Mouse (Mus musculus) lung, postnatal 10 days (tissue): ENCODE data around the gene Plcb4.

Experiments
- DNase-seq: peaks from one replicate; pipeline ENCODE4 v3.0.0; 2021

Gene Plcb4

DNA sequence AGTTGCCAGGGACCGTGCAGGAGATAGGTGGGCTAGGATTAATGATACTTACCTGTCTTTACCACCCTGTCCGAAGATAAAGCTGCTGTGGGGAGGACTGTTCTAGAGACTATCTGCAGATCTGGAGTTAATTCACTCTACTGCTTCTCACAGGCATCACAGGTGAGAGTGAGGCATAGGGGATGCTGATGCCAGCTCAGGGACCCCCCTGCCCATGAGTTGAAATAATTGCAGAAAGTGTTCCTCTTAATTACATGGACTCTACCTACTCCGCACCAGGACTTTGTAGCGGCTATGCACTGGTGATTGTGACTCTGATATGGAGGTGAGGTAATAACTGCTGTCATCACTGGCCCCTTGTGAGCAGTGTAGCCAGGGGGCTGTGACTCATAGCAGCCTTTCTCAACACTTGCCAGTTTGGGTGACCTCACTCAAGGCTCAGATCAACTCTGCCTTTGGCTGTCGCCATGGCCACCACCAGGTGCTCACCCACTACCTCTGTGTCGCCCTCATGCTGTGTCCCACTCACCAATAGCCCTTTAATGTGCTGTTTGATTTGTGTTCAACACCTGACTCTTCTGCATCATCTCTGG lies 107.8 kb downstream of the Plcb4 start:
- DNase-seq = no peak

- DNase-seq = no peak
These were observed 108.7 kb downstream of the Plcb4 start for GRCm38 (mm10) chr2:135767535-135767934.

DNA sequence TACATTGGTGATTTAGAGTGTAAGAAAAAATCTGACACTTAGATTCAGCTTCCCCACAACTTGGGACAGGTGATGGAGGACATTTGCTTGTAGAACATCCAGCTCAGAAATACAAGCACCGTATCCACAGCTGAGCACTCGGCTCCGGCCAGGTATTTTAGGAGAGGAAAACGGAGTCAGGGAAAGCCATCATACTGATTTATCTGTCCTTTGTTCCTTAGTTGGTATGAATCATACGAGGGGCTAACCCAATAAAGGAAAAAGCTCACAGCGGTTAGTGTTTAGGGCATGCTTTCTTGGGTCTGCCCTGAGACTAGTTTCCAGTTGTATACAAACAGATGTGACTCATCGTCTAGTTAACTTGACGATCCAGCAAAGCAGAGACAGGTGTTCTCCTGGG lies 110.9 kb downstream of the Plcb4 start:
- DNase-seq = no peak

GRCm38 (mm10) chr2:135770226-135770625 lies 111.4 kb downstream of the Plcb4 start:
- DNase-seq = no peak

DNA sequence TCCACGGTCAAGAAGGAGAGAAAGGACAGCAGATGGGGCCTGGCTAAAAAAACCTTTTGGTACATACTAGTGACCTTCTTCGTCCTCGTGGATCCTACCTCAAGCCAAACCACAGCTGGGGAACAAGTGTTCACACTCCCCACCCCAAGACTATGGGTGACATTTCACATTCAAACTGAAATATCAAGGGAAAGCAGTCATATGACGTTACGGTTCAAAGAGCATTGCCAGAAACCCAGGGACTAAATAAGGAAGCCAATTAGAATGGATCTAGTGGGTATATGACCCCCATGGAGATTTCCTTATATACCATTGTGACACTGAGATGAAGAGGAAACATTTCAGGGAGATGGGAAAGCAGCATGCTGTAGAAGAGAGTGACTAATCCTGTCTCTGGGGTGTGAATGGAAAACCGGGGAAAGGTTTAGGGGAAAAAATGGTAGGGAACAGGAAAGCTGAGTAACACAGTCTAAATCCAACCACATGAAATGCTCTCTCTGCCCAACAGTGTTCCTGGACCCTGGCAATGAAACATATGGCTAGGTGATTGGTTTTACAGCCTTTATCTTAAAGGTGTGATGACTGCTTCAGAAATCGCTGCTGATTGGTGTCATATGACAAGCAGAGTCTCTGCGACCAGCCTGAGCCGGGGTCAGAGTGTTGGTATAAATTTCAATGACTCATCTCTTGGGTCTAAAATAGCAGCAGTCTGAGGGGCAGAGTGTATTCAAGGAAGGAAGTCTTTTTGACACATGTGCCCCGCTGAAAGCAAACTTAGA lies 114.6 kb downstream of the Plcb4 start:
- DNase-seq = no peak

DNA sequence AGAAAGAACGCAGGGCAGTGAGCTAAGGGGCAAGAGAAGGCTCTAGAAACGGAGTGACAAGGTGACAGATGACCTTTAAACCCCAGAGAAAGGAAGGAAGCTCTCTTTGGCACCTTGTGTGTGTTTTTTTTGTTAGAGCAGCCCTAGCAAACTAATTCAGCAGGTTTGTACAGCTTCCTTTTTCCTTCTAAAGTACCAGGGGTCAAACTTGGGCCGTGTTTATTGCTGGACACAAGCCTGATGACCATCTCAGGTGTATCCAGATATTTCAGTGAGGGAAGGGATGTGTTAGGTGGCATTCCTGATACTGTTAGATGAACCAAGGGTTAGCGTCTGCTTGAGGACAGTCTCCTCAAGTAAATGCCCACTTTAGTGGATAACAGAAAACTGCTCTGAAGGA lies 116.2 kb downstream of the Plcb4 start:
- no peak for DNase-seq

- no peak for DNase-seq
These were observed 117.4 kb downstream of the Plcb4 start for GRCm38 (mm10) chr2:135776131-135776775.

DNA sequence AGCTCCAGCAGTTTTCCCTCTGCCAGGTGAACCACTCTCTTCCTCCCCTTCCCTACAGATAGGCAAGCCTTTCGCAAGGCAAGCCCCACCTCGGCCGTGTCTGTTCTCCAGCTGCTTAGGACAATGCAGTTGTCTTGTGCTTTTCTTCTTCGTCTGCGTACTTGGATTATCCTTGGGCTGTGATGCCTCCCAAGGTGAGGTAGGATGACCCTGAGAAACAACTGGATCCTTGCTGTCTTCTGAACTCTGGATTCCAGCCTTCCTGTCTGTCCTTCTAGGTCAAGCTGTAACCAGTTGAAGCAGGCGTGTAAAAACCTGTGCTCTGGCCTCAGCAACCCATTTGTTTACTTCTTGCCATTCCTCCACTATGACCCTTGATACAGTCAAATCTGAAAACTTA lies 122.6 kb downstream of the Plcb4 start:
- no peak for DNase-seq

- no peak for DNase-seq
These were observed 128.6 kb downstream of the Plcb4 start for GRCm38 (mm10) chr2:135787415-135787814.

GRCm38 (mm10) chr2:135792907-135793306 lies 134.1 kb downstream of the Plcb4 start:
- no peak for DNase-seq

GRCm38 (mm10) chr2:135796684-135797083 lies 137.9 kb downstream of the Plcb4 start:
- DNase-seq = no peak

- DNase-seq = no peak
These were observed 139.1 kb downstream of the Plcb4 start for GRCm38 (mm10) chr2:135797677-135798546.

GRCm38 (mm10) chr2:135799149-135799770 lies 140.4 kb downstream of the Plcb4 start:
- no peak for DNase-seq

DNA sequence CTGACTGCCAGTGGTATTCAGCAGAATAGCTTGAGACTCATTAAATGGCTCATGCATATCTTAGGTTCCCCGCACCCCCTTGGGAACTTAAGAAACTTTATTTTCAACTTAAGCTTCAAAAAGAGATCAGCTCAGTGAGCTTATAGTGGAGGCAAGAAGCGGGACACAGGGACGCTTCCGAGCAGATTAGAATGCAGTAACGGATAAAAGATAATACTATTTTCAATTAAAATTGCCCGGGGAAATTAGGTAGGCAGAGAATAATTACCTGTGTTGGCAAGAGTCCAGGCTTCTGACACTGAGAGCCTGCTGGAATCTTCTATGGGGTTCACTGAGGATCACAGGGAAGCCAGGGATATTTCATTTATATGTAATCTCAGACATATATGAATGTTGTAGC lies 141.6 kb downstream of the Plcb4 start:
- no peak for DNase-seq

GRCm38 (mm10) chr2:135802878-135803450 lies 144.2 kb downstream of the Plcb4 start:
- no peak for DNase-seq

- DNase-seq = no peak
These were observed 147.2 kb downstream of the Plcb4 start for GRCm38 (mm10) chr2:135805748-135806685.

GRCm38 (mm10) chr2:135808342-135808741 lies 149.5 kb downstream of the Plcb4 start:
- no peak for DNase-seq

- DNase-seq = peak; percentile 21
These were observed 152.0 kb downstream of the Plcb4 start for GRCm38 (mm10) chr2:135810841-135811240.

- peak; percentile 8 for DNase-seq
These were observed 152.8 kb downstream of the Plcb4 start for GRCm38 (mm10) chr2:135811453-135812101.

DNA sequence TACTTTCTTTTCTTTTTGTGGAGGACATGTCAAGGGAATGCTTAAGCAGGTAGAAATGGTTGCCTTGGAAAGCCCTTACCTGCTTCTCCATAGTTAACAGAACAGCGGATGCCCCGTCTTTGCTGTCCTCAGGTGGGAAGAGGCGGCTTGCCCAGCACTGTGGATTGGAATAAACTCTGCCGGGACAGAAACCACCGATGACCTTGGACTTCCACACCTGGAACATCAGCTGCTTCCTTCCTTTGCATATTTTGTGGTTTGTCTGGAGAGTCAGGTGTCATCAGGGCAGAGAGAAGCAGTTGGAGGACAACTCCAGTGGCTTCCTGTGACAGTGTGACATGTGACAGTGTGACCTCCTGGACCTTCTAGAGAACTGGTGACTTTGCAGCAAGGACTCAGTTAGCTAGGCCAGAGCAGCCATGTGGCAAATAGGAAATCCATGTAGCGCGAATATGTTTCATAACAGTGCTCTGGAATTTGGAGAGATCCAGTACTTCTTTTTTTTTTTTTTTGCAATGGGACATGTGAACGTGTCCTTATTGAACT lies 154.0 kb downstream of the Plcb4 start:
- DNase-seq = no peak
